8 mouse cellular contexts compared by ENCODE assay signal in genomic region chr16:92464390-92464972, GRCm38 (mm10). TPM values are rescaled to one million over a fixed set of nuclear protein-coding genes. Genes with fewer than 3 reads are reported as not detected.
DNase-seq lines count a peak whose midpoint lies in the region; ATAC-seq and TF ChIP-seq lines count a peak whose summit lies in the region.
"Had no signal": no experiment of that assay in that cellular context is flagged by ENCODE, and none has a peak within 500 bp of the region (broad histone marks: within the 10 kb centered on the region; RNA-seq: fewer than 3 reads in every experiment).

No protein-coding gene starts in this region.

- peaks cover 12% of the 10 kb centered on the region for H3K4me1 ChIP-seq in embryonic facial prominence, embryonic 14.5 days (ENCODE audit: control insufficient read depth, insufficient read depth, low read length)
- H3K4me1 ChIP-seq in intestine, postnatal 0 days (replicated peaks; ENCODE audit: control insufficient read depth, insufficient read depth, low read length) = no peaks in the 10 kb centered on the region; the same call in 1 of the 2 replicates
- peaks cover 9% of the 10 kb centered on the region for H3K4me1 ChIP-seq in midbrain, embryonic 11.5 days (ENCODE audit: control insufficient read depth, insufficient read depth, low read length)

- H3K36me3 ChIP-seq in embryonic facial prominence, embryonic 14.5 days (ENCODE audit: control insufficient read depth, insufficient read depth, low read length) = no peaks in the 10 kb centered on the region
- no peaks in the 10 kb centered on the region for H3K36me3 ChIP-seq in intestine, postnatal 0 days (ENCODE audit: control insufficient read depth, insufficient read depth)
- H3K36me3 ChIP-seq in midbrain, embryonic 11.5 days (ENCODE audit: control insufficient read depth, insufficient read depth, low read length) = no peaks in the 10 kb centered on the region

- TF ChIP-seq CTCF in brain, embryonic 14.5 days (IDR thresholded peaks at IDR 0.05; ENCODE audit: borderline replicate concordance, extremely low read depth, insufficient read depth, insufficient read length) = no peak
- no peak for TF ChIP-seq CTCF in intestine, postnatal 0 days (IDR thresholded peaks at IDR 0.05; ENCODE audit: low read depth)

- no peaks in the 10 kb centered on the region for H3K27me3 ChIP-seq in embryonic facial prominence, embryonic 14.5 days (replicated peaks; ENCODE audit: control insufficient read depth, insufficient read depth, low read length)
- H3K27me3 ChIP-seq in intestine, postnatal 0 days (replicated peaks; ENCODE audit: control insufficient read depth, insufficient read depth, low read length) = no peaks in the 10 kb centered on the region
- no peaks in the 10 kb centered on the region for H3K27me3 ChIP-seq in midbrain, embryonic 11.5 days (ENCODE audit: control insufficient read depth, insufficient read depth, low read length)

- no peak overlapping the region for H3K9ac ChIP-seq in embryonic facial prominence, embryonic 14.5 days (ENCODE audit: low read depth, low read length)
- H3K9ac ChIP-seq in intestine, postnatal 0 days (ENCODE audit: low read depth, low read length) = no peak overlapping the region
- H3K9ac ChIP-seq in midbrain, embryonic 11.5 days (ENCODE audit: low read length) = peak overlapping the region; percentile 75

- no peak overlapping the region for H3K27ac ChIP-seq in embryonic facial prominence, embryonic 14.5 days (replicated peaks; ENCODE audit: low read depth, low read length)
- H3K27ac ChIP-seq in intestine, postnatal 0 days (ENCODE audit: low read depth, low read length) = peak overlapping the region; percentile 6; the same call in 1 of the 2 replicates
- H3K27ac ChIP-seq in midbrain, embryonic 11.5 days (ENCODE audit: low read depth, low read length) = no peak overlapping the region

- no peak for TF ChIP-seq POLR2A in brain, embryonic 14.5 days (IDR thresholded peaks at IDR 0.05; ENCODE audit: borderline replicate concordance, extremely low read depth, insufficient read depth, insufficient read length, poor library complexity, severe bottlenecking)

- H3K9me3 ChIP-seq in embryonic facial prominence, embryonic 14.5 days (ENCODE audit: control insufficient read depth, low read length) = no peaks in the 10 kb centered on the region
- H3K9me3 ChIP-seq in intestine, postnatal 0 days (ENCODE audit: control insufficient read depth) = no peaks in the 10 kb centered on the region
- no peaks in the 10 kb centered on the region for H3K9me3 ChIP-seq in midbrain, embryonic 11.5 days (ENCODE audit: control insufficient read depth, low read length)

- H3K4me3 ChIP-seq in embryonic facial prominence, embryonic 14.5 days (ENCODE audit: low read depth, low read length) = peak overlapping the region; percentile 90
- H3K4me3 ChIP-seq in intestine, postnatal 0 days (ENCODE audit: low read depth, low read length) = peak overlapping the region; percentile 66; the same call in 1 of the 2 replicates
- H3K4me3 ChIP-seq in midbrain, embryonic 11.5 days (ENCODE audit: low read depth, low read length) = peak overlapping the region; percentile 73; the same call in 1 of the 2 replicates

- peak overlapping the region; percentile 85 for H3K4me2 ChIP-seq in embryonic facial prominence, embryonic 14.5 days (ENCODE audit: low read depth, low read length)
- H3K4me2 ChIP-seq in intestine, postnatal 0 days (replicated peaks; ENCODE audit: low read depth) = peak overlapping the region; percentile 96
- H3K4me2 ChIP-seq in midbrain, embryonic 11.5 days = peak overlapping the region; percentile 53

- WGBS in embryonic facial prominence, embryonic 14.5 days = 50% methylated on average over 14 of the region's 14 CpGs
- 15% methylated on average over 14 of the region's 14 CpGs for WGBS in intestine, postnatal 0 days
- WGBS in midbrain, embryonic 11.5 days = 61% methylated on average over 14 of the region's 14 CpGs

- ATAC-seq in embryonic facial prominence, embryonic 14.5 days (ENCODE audit: low read depth) = no peak
- ATAC-seq in intestine, postnatal 0 days = peak; percentile 47
- ATAC-seq in midbrain, embryonic 11.5 days (ENCODE audit: low FRiP score) = no peak

- peak; percentile 41 for DNase-seq in brain, embryonic 14.5 days (ENCODE audit: low read depth)
- DNase-seq in embryonic facial prominence, embryonic 14.5 days (ENCODE audit: low spot score) = no peak
- DNase-seq in midbrain, embryonic 11.5 days (ENCODE audit: low spot score, missing footprints) = no peak
- no peak for DNase-seq in spleen, adult 12 weeks (ENCODE audit: low spot score)
- no peak for DNase-seq in embryo, embryonic 10 days (ENCODE audit: low spot score)
- DNase-seq in ovary, postnatal 10 days (ENCODE audit: low spot score) = no peak
- DNase-seq: cerebellum, adult 9-10 months had no signal

RNA-seq across cellular contexts. Expression of gene Rcan1, which starts 6.2 kb away (rescaled TPM):
- 47.7 and 64.6 TPM in 2 replicates for polyA plus RNA-seq in brain, embryonic 14.5 days (2012; rRNA removed)
- 34.6 TPM in 2 replicates for polyA plus RNA-seq in embryonic facial prominence, embryonic 14.5 days (2014; fragmentation: Nextera tagmentation; extraction: Ambion mirVana)
- polyA plus RNA-seq in intestine, postnatal 0 days (2015; fragmentation: Nextera tagmentation; extraction: Ambion mirVana) = 52.0 and 86.5 TPM in 2 replicates
- polyA plus RNA-seq in midbrain, embryonic 11.5 days (2014; fragmentation: Nextera tagmentation; extraction: Ambion mirVana) = 38.6 and 40.7 TPM in 2 replicates

RNA-seq across cellular contexts. Expression of gene Clic6, which starts 21.1 kb away (rescaled TPM):
- 6.1 and 14.3 TPM in 2 replicates for polyA plus RNA-seq in brain, embryonic 14.5 days (2012; rRNA removed)
- polyA plus RNA-seq in embryonic facial prominence, embryonic 14.5 days (2014; fragmentation: Nextera tagmentation; extraction: Ambion mirVana) = 3.0 and 4.1 TPM in 2 replicates
- polyA plus RNA-seq in intestine, postnatal 0 days (2015; fragmentation: Nextera tagmentation; extraction: Ambion mirVana) = 70.7 and 77.8 TPM in 2 replicates
- polyA plus RNA-seq in midbrain, embryonic 11.5 days (2014; fragmentation: Nextera tagmentation; extraction: Ambion mirVana) = 0.47 and 0.72 TPM in 2 replicates
